Mouse (Mus musculus): ENCODE measurements at regions not wholly inside any gene's neighbourhood (a gene's known extent, or its start where the extent isn't known, plus 50 kb on each side); places are given as distances from the start of the nearest gene placed in this dataset.

DNA sequence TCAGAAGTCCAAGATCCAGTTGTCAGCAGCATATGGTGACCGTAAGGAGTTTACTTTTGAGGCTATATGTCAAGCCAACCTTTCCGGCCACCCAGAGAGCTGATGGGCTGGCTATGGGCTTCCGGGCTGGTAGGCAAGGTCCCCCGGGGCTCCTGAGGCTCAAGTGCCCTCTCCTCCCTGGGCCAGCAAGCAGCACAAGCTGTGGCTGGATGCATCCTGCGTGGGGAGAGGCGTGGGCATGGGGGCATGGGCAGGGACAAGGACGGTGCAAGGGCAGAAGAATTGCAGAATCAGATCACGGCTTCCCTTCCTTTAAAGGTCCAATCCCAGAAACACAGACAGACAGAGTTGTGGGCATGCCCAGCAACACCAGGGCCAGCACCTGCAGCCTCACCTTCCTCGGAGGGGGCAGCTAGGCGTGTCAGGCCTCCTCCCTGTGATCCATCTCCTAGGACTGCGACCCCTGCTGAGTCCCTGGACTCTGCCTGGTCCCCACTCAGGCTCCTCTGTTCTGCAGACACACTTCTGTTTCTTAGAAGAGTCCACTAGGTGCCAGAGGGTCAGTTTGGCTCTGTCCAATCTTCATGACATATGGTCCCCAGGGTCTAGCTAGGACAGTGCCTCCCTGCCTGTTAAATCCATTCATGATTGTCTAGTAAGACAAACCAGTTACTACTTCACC is 111.8 kb upstream of the Lemd2 start:
- H3K9me3 ChIP-seq (replicated peaks; ENCODE audit: insufficient read depth, low read length): no peaks in the 10 kb centered on the region
- no peak overlapping the region for H3K9ac ChIP-seq (ENCODE audit: control insufficient read depth, low read depth, low read length, poor library complexity, severe bottlenecking)
- H3K4me1 ChIP-seq (ENCODE audit: control insufficient read depth in 1 of 2, insufficient read depth in 2 of 2, low read length in 2 of 2): peaks cover 0 to 13% of the 10 kb centered on the region in 2 experiments; a peak in 3 of 4 replicates
- no peaks in the 10 kb centered on the region for H3K27me3 ChIP-seq (ENCODE audit: control insufficient read depth in 1 of 2, insufficient read depth in 2 of 2, low read length in 2 of 2)
- peaks cover 0 to 4% of the 10 kb centered on the region in 2 experiments; a peak in 2 of 4 replicates for H3K36me3 ChIP-seq (ENCODE audit: control insufficient read depth in 1 of 2, insufficient read depth in 2 of 2, low read length in 2 of 2)
- H3K4me3 ChIP-seq (ENCODE audit: control insufficient read depth in 1 of 2, insufficient read depth in 1 of 2, low read depth in 2 of 2, low read length in 2 of 2): no peak overlapping the region
- H3K79me2 ChIP-seq (ENCODE audit: control insufficient read depth, insufficient read depth, low read length, poor library complexity): no peaks in the 10 kb centered on the region
- DNase-seq (ENCODE audit: low read depth, low spot score): no peak
- TF ChIP-seq RAD21 (IDR thresholded peaks at IDR 0.05; ENCODE audit: low read depth, low read length) (no peak), GATA1 (IDR thresholded peaks at IDR 0.05; ENCODE audit: low read depth, low read length) (no peak), MXI1 (IDR thresholded peaks at IDR 0.05; ENCODE audit: low read depth, low read length) (no peak), SMC3 (IDR thresholded peaks at IDR 0.05; ENCODE audit: low read depth, low read length) (no peak), MYC (IDR thresholded peaks at IDR 0.05; ENCODE audit: low read depth, low read length) (no peak), SIN3A (IDR thresholded peaks at IDR 0.05; ENCODE audit: low read length) (no peak), ETS1 (IDR thresholded peaks at IDR 0.05; ENCODE audit: low read depth, low read length) (no peak), JUND (IDR thresholded peaks at IDR 0.05; ENCODE audit: low read depth, low read length) (no peak), USF2 (IDR thresholded peaks at IDR 0.05; ENCODE audit: borderline replicate concordance in 1 of 2, insufficient read depth in 1 of 2, low read depth in 1 of 2, low read length in 2 of 2) (no peak), CHD1 (IDR thresholded peaks at IDR 0.05; ENCODE audit: low read depth, low read length) (no peak), ZC3H11A (IDR thresholded peaks at IDR 0.05; ENCODE audit: low read depth, low read length) (no peak), TCF12 (IDR thresholded peaks at IDR 0.05; ENCODE audit: low read depth, low read length) (no peak), MEF2A (IDR thresholded peaks at IDR 0.05; ENCODE audit: extremely low read depth, insufficient replicate concordance, low read depth, low read length, poor library complexity, severe bottlenecking) (no peak), NRF1 (IDR thresholded peaks at IDR 0.05; ENCODE audit: insufficient read depth, low read depth, low read length, poor library complexity, severe bottlenecking) (no peak), HCFC1 (IDR thresholded peaks at IDR 0.05; ENCODE audit: low read depth, low read length) (no peak), POLR2AphosphoS5 (IDR thresholded peaks at IDR 0.05; ENCODE audit: borderline replicate concordance, low read depth, low read length) (no peak), RCOR1 (IDR thresholded peaks at IDR 0.05; ENCODE audit: low read depth, low read length) (no peak), POLR2AphosphoS2 (IDR thresholded peaks at IDR 0.05; ENCODE audit: low read length) (no peak)
- H3K27ac ChIP-seq (ENCODE audit: control insufficient read depth, low read depth, low read length): no peak overlapping the region

DNA sequence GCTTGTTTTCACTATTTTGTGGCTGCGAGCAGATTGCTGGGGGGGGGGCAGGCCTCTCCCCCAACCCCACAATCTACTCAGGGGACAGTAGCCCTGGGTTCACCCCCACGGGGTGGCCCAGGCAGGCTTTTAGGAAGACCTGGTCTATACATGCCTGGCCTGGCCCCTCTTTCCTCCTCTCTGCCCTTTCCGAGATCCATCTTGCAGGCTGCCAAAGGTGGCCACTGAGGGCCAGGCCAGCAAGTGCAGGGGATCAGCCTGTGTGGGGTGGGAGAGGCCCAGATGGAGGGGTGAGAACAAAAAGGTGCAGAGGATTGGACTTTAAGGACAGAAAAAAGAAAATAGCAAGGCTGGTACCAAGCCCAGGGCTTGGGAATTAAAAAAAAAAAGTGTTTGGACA is 111.2 kb upstream of the Lemd2 start:
- Histone ChIP-seq H3K27ac (ENCODE audit: control insufficient read depth, low read depth, low read length) (no peak overlapping the region), H3K4me1 (ENCODE audit: control insufficient read depth in 1 of 2, insufficient read depth in 2 of 2, low read length in 2 of 2) (peaks cover 0 to 8% of the 10 kb centered on the region in 2 experiments; a peak in 2 of 4 replicates), H3K4me3 (ENCODE audit: control insufficient read depth in 1 of 2, insufficient read depth in 1 of 2, low read depth in 2 of 2, low read length in 2 of 2) (no peak overlapping the region), H3K27me3 (ENCODE audit: control insufficient read depth in 1 of 2, insufficient read depth in 2 of 2, low read length in 2 of 2) (no peaks in the 10 kb centered on the region), H3K9ac (ENCODE audit: control insufficient read depth, low read depth, low read length, poor library complexity, severe bottlenecking) (no peak overlapping the region), H3K9me3 (replicated peaks; ENCODE audit: insufficient read depth, low read length) (no peaks in the 10 kb centered on the region), H3K79me2 (ENCODE audit: control insufficient read depth, insufficient read depth, low read length, poor library complexity) (no peaks in the 10 kb centered on the region), H3K36me3 (ENCODE audit: control insufficient read depth in 1 of 2, insufficient read depth in 2 of 2, low read length in 2 of 2) (no peaks in the 10 kb centered on the region)
- no peak for DNase-seq (ENCODE audit: low read depth, low spot score)
- TF ChIP-seq USF1 (IDR thresholded peaks at IDR 0.05; ENCODE audit: low read depth, low read length): no peak
- no peak for TF ChIP-seq RAD21 (IDR thresholded peaks at IDR 0.05; ENCODE audit: low read depth, low read length)
- no peak for TF ChIP-seq MAX (IDR thresholded peaks at IDR 0.05; ENCODE audit: low read length)
- TF ChIP-seq SIN3A (IDR thresholded peaks at IDR 0.05; ENCODE audit: low read length): no peak
- no peak for TF ChIP-seq MYC (IDR thresholded peaks at IDR 0.05; ENCODE audit: low read depth, low read length)
- TF ChIP-seq ELF1 (IDR thresholded peaks at IDR 0.05; ENCODE audit: low read depth, low read length): no peak
- TF ChIP-seq MYB (IDR thresholded peaks at IDR 0.05; ENCODE audit: low read depth, low read length): no peak
- no peak for TF ChIP-seq NRF1 (IDR thresholded peaks at IDR 0.05; ENCODE audit: insufficient read depth, low read depth, low read length, poor library complexity, severe bottlenecking)
- no peak for TF ChIP-seq E2F4 (IDR thresholded peaks at IDR 0.05; ENCODE audit: borderline replicate concordance, low read depth, low read length)
- no peak for TF ChIP-seq KAT2A (conservative IDR thresholded peaks at IDR 0.05; ENCODE audit: low read depth, low read length)
- TF ChIP-seq ZKSCAN1 (IDR thresholded peaks at IDR 0.05; ENCODE audit: low read depth, low read length): no peak
- TF ChIP-seq POLR2A (IDR thresholded peaks at IDR 0.05; ENCODE audit: control insufficient read depth in 1 of 2, insufficient read depth in 1 of 2, low read depth in 1 of 2, low read length in 2 of 2, poor library complexity in 1 of 2): no peak
- no peak for TF ChIP-seq JUND (IDR thresholded peaks at IDR 0.05; ENCODE audit: low read depth, low read length)
- no peak for TF ChIP-seq UBTF (IDR thresholded peaks at IDR 0.05; ENCODE audit: borderline replicate concordance, insufficient read depth, low read depth, low read length)
- TF ChIP-seq MEF2A (IDR thresholded peaks at IDR 0.05; ENCODE audit: extremely low read depth, insufficient replicate concordance, low read depth, low read length, poor library complexity, severe bottlenecking): no peak
- no peak for TF ChIP-seq GABPA (IDR thresholded peaks at IDR 0.05; ENCODE audit: low read depth, low read length)
- TF ChIP-seq MAZ (IDR thresholded peaks at IDR 0.05; ENCODE audit: low read depth, low read length): no peak
